Mouse (Mus musculus): ENCODE measurements around the gene Rem1. TPM values are rescaled to one million over a fixed set of nuclear protein-coding genes. Genes with fewer than 3 reads are reported as not detected.
"Not testable (repeated sequence)": the region's sequence is repeated elsewhere in the genome, so short reads cannot be mapped to it uniquely, and the experiment has no call there.

Gene Rem1
- polyA plus RNA-seq, 1 experiment from 2014 or later = 5.9 TPM

DNA sequence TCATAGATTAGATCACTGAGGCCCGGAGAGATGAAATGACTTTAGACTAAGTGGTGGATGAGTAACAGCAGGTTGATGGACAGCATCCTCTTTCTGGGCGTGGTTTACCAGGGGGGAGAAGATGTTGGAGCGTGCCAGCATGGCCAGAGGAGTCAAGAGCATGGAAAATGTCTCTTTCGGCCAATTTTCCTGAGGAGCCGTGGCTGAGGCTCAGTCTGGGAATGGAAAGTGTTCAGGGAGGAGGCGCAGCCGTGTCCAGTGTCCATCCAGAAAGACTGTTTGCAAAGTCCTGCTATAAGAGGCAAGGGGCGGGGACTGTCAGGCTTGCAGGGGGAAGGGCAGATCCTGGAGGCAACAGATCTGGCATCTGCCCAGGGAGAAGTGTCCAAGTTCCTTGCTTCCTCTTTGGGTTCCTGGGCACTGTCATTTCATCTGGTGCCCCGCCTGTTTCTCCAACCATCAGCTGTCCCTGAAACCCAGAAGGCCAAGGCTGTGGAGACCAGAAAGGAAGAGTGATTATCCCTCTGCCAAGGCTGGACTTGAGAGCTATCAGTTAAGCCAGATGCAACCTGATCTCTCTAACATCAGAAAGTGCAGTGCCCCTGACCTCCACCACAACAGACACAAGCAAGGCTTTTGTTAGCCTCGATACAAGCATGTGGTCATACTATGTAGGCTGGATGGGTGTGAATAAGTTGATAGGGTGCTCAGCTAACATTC is 26.3 kb downstream of the Rem1 start:
- WGBS = 46% methylated on average over 10 of the region's 10 CpGs
- Histone ChIP-seq H3K4me1 (replicated peaks; ENCODE audit: control insufficient read depth, insufficient read depth, low read length) (0 out of 2 replicates have a peak, but pooled peaks cover 6% of the 10 kb centered on the region), H3K27ac (ENCODE audit: low read depth, low read length) (no peak overlapping the region), H3K4me2 (replicated peaks; ENCODE audit: low read depth) (no peak overlapping the region), H3K4me3 (ENCODE audit: low read depth, low read length) (no peak overlapping the region), H3K9ac (ENCODE audit: low read depth, low read length) (no peak overlapping the region), H3K36me3 (ENCODE audit: control insufficient read depth, insufficient read depth) (no peaks in the 10 kb centered on the region), H3K9me3 (ENCODE audit: control insufficient read depth) (no peaks in the 10 kb centered on the region), H3K27me3 (replicated peaks; ENCODE audit: control insufficient read depth, insufficient read depth, low read length) (no peaks in the 10 kb centered on the region)
- ATAC-seq = no peak
- TF ChIP-seq CTCF (IDR thresholded peaks at IDR 0.05; ENCODE audit: low read depth) = no peak

DNA sequence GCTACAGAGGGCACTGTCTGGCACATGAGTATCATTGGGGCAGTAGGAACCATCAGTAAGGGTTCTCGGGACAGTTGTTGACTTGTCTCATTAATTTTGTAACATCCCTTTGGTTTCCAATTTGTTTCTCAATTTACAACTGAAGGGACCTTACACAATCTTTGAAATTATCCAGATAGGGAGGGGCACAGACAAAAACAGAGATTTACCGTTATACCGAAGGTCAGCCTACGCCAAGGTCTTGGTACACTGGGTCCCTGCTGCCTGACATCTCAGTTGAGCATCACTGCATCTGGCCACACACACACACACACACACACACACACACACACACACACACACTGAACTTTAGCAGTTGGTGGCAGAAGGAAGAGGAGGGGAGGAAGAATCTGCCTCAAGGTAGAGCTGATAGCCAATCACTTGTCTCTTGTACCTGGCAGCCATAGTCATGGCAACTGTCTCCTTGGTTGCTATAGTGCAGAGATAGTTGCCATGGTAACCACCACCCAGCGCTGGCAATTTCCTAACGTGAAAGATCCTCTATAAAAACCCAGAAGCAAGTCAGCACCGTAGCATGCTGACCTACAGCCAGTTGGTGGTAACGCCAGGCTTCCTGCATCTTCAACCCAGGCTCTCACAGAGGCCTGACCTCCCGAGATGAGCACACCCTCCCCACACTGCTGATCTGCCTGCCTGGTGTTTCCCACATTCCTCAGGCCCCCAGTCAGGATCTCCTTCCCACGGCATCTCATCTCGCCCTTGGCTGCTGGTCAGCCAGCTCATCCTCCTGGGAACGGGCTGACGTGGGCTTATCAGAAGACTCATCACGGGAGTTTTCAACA is 27.3 kb downstream of the Rem1 start:
- WGBS = 35% methylated on average over 14 of the region's 14 CpGs
- ATAC-seq = no peak

DNA sequence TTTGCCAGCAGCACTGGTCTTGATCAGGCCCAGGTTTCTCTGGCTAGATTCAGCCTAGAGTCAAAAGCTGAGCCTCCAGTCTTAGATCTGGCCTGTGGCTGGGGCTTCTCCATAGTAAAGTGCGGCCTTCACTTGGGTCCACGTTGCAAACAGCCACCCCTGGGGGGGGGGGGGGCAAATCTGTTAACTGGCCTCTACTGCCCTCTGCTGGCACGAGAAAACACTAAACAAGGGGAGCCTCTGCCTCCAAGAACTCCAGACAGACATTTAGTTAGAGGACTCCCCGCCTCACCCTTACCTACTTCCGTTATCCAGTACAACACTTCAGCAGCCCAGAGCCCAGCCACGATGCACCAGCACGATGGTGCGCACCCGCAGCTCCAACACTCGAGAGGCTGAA is 30.6 kb downstream of the Rem1 start:
- Histone ChIP-seq H3K27ac (ENCODE audit: low read depth, low read length) (no peak overlapping the region), H3K4me2 (replicated peaks; ENCODE audit: low read depth) (no peak overlapping the region), H3K4me1 (replicated peaks; ENCODE audit: control insufficient read depth, insufficient read depth, low read length) (0 out of 2 replicates have a peak, but pooled peaks cover 3% of the 10 kb centered on the region), H3K36me3 (ENCODE audit: control insufficient read depth, insufficient read depth) (no peaks in the 10 kb centered on the region), H3K9ac (ENCODE audit: low read depth, low read length) (no peak overlapping the region), H3K4me3 (ENCODE audit: low read depth, low read length) (no peak overlapping the region), H3K9me3 (ENCODE audit: control insufficient read depth) (no peaks in the 10 kb centered on the region), H3K27me3 (replicated peaks; ENCODE audit: control insufficient read depth, insufficient read depth, low read length) (no peaks in the 10 kb centered on the region)
- no peak for ATAC-seq
- 60% methylated on average over 10 of the region's 10 CpGs for WGBS
- TF ChIP-seq CTCF (IDR thresholded peaks at IDR 0.05; ENCODE audit: low read depth) = peak; percentile 73

More for the DNA sequence above, 27.3 kb downstream of the Rem1 start:
- no peaks in the 10 kb centered on the region for H3K27me3 ChIP-seq (replicated peaks; ENCODE audit: control insufficient read depth, insufficient read depth, low read length)
- H3K36me3 ChIP-seq (ENCODE audit: control insufficient read depth, insufficient read depth) = no peaks in the 10 kb centered on the region
- no peak overlapping the region for H3K4me3 ChIP-seq (ENCODE audit: low read depth, low read length)
- H3K9ac ChIP-seq (ENCODE audit: low read depth, low read length) = no peak overlapping the region
- H3K4me1 ChIP-seq (replicated peaks; ENCODE audit: control insufficient read depth, insufficient read depth, low read length) = 0 out of 2 replicates have a peak, but pooled peaks cover 6% of the 10 kb centered on the region
- TF ChIP-seq CTCF (IDR thresholded peaks at IDR 0.05; ENCODE audit: low read depth) = no peak
- H3K4me2 ChIP-seq (replicated peaks; ENCODE audit: low read depth) = no peak overlapping the region
- H3K9me3 ChIP-seq (ENCODE audit: control insufficient read depth) = no peaks in the 10 kb centered on the region
- no peak overlapping the region for H3K27ac ChIP-seq (ENCODE audit: low read depth, low read length)

GRCm38 (mm10) chr2:152661163-152661562 is 34.4 kb downstream of the Rem1 start:
- TF ChIP-seq CTCF (IDR thresholded peaks at IDR 0.05; ENCODE audit: low read depth) = no peak
- no peak overlapping the region for H3K9ac ChIP-seq (ENCODE audit: low read depth, low read length)
- WGBS = 73% methylated on average over 6 of the region's 6 CpGs
- H3K4me3 ChIP-seq (ENCODE audit: low read depth, low read length) = no peak overlapping the region
- no peak overlapping the region for H3K4me2 ChIP-seq (replicated peaks; ENCODE audit: low read depth)
- H3K4me1 ChIP-seq (replicated peaks; ENCODE audit: control insufficient read depth, insufficient read depth, low read length) = no peaks in the 10 kb centered on the region
- no peaks in the 10 kb centered on the region for H3K9me3 ChIP-seq (ENCODE audit: control insufficient read depth)
- no peaks in the 10 kb centered on the region for H3K36me3 ChIP-seq (ENCODE audit: control insufficient read depth, insufficient read depth)
- no peak overlapping the region for H3K27ac ChIP-seq (ENCODE audit: low read depth, low read length)
- ATAC-seq = no peak
- H3K27me3 ChIP-seq (replicated peaks; ENCODE audit: control insufficient read depth, insufficient read depth, low read length) = no peaks in the 10 kb centered on the region

GRCm38 (mm10) chr2:152666191-152666590 is 39.4 kb downstream of the Rem1 start:
- H3K27me3 ChIP-seq (replicated peaks; ENCODE audit: control insufficient read depth, insufficient read depth, low read length); ATAC-seq; H3K36me3 ChIP-seq (ENCODE audit: control insufficient read depth, insufficient read depth); H3K4me3 ChIP-seq (ENCODE audit: low read depth, low read length); H3K4me1 ChIP-seq (replicated peaks; ENCODE audit: control insufficient read depth, insufficient read depth, low read length); H3K9ac ChIP-seq (ENCODE audit: low read depth, low read length); H3K27ac ChIP-seq (ENCODE audit: low read depth, low read length); H3K4me2 ChIP-seq (replicated peaks; ENCODE audit: low read depth); H3K9me3 ChIP-seq (ENCODE audit: control insufficient read depth): not testable (repeated sequence)
- 69% methylated on average over 3 of the region's 3 CpGs for WGBS

DNA sequence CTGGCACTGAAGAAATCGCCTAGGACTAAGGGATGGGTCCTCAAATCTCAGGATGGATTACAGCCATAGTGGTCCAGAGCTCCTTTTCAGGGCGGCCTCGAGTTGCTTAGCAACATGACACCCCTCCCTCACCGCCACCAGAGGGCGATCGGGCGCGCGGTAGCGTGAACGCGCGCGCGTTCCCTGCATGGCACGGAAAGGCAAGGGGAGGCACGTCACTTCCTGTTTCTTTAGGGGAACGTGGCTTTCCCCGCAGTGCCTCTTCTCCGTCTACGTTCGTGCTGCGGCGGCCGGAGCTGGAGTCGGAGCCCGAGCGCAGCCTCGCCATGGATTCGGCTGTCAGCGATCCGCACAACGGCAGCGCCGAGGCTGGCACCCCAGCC is 42.5 kb downstream of the Rem1 start, which contains the start of gene H13:
Gene H13, plus strand, starts transcription at position 206 of the 383 bp plus-strand sequence.
- Histone ChIP-seq H3K9ac (ENCODE audit: low read depth, low read length) (peak within 1 kb of the TSS; percentile 78), H3K27me3 (replicated peaks; ENCODE audit: control insufficient read depth, insufficient read depth, low read length) (no peaks in the 10 kb centered on the region), H3K4me1 (replicated peaks; ENCODE audit: control insufficient read depth, insufficient read depth, low read length) (peaks cover 5% of the 10 kb centered on the region; the same call in 1 of the 2 replicates), H3K27ac (ENCODE audit: low read depth, low read length) (peak within 1 kb of the TSS; percentile 91), H3K4me3 (ENCODE audit: low read depth, low read length) (peak within 1 kb of the TSS; percentile 80), H3K9me3 (ENCODE audit: control insufficient read depth) (no peaks in the 10 kb centered on the region), H3K36me3 (ENCODE audit: control insufficient read depth, insufficient read depth) (no peaks in the 10 kb centered on the region; the same call in 1 of the 2 replicates), H3K4me2 (replicated peaks; ENCODE audit: low read depth) (peak within 1 kb of the TSS; percentile 83)
- WGBS = under 1% methylated on average over 35 of the region's 35 CpGs
- TF ChIP-seq CTCF (IDR thresholded peaks at IDR 0.05; ENCODE audit: low read depth) = peak; percentile 100
- peak; percentile 82 for ATAC-seq

Measured in intestine, postnatal 0 days (tissue).